Mouse (Mus musculus): ENCODE results near the gene Smarcd1. TPM values are rescaled to one million over a fixed set of nuclear protein-coding genes. Genes with fewer than 3 reads are reported as not detected.

The Smarcd1 gene
- polyA plus RNA-seq, 1 experiment, result 18.9 TPM

- no peaks in the 10 kb centered on the region for H3K27me3 ChIP-seq (ENCODE audit: control insufficient read depth, insufficient read depth, insufficient read length)
- peaks cover 31% of the 10 kb centered on the region for H3K36me3 ChIP-seq (ENCODE audit: control insufficient read depth, insufficient read depth)
- TF ChIP-seq TCF12 (IDR thresholded peaks at IDR 0.05; ENCODE audit: insufficient read depth, poor library complexity, severe bottlenecking) (no peak), CEBPB (IDR thresholded peaks at IDR 0.05; ENCODE audit: insufficient read depth, poor library complexity, severe bottlenecking) (no peak), E2F4 (IDR thresholded peaks at IDR 0.05; ENCODE audit: insufficient read depth) (no peak), POLR2A (IDR thresholded peaks at IDR 0.05; ENCODE audit: insufficient read length, low read depth) (no peak), MYOG (IDR thresholded peaks at IDR 0.05; ENCODE audit: control insufficient read depth in 1 of 3, insufficient read depth in 1 of 3, insufficient read length in 2 of 3, low read depth in 2 of 3) (no peak), USF1 (IDR thresholded peaks at IDR 0.05; ENCODE audit: low read depth) (no peak)
Observed at GRCm38 (mm10) chr15:99714858-99715257, 12.9 kb downstream of the Smarcd1 start.

GRCm38 (mm10) chr15:99715361-99715865 lies 13.5 kb downstream of the Smarcd1 start:
- TF ChIP-seq MYOG (IDR thresholded peaks at IDR 0.05; ENCODE audit: control insufficient read depth in 1 of 3, insufficient read depth in 1 of 3, insufficient read length in 2 of 3, low read depth in 2 of 3) (no peak), REST (IDR thresholded peaks at IDR 0.05; ENCODE audit: insufficient read depth, insufficient read length) (no peak), CEBPB (IDR thresholded peaks at IDR 0.05; ENCODE audit: insufficient read depth, poor library complexity, severe bottlenecking) (no peak), POLR2A (IDR thresholded peaks at IDR 0.05; ENCODE audit: insufficient read length, low read depth) (no peak)
- H3K79me2 ChIP-seq (ENCODE audit: control insufficient read depth, insufficient read depth), result no peaks in the 10 kb centered on the region
- H3K4me2 ChIP-seq (ENCODE audit: low read depth), result no peak overlapping the region
- H3K4me3 ChIP-seq, result no peak overlapping the region
- H3K27me3 ChIP-seq (ENCODE audit: control insufficient read depth, insufficient read depth, insufficient read length), result no peaks in the 10 kb centered on the region
- peaks cover 26% of the 10 kb centered on the region for H3K36me3 ChIP-seq (ENCODE audit: control insufficient read depth, insufficient read depth)
- H3ac ChIP-seq (ENCODE audit: control insufficient read depth, insufficient read length), result no peak overlapping the region

More at GRCm38 (mm10) chr15:99714858-99715257, 12.9 kb downstream of the Smarcd1 start:
- Histone ChIP-seq H3K4me3 (no peak overlapping the region), H3K79me2 (ENCODE audit: control insufficient read depth, insufficient read depth) (no peaks in the 10 kb centered on the region), H3K4me2 (ENCODE audit: low read depth) (no peak overlapping the region), H3ac (ENCODE audit: control insufficient read depth, insufficient read length) (no peak overlapping the region)

GRCm38 (mm10) chr15:99715982-99716746 lies 14.2 kb downstream of the Smarcd1 start:
- Histone ChIP-seq H3K27me3 (ENCODE audit: control insufficient read depth, insufficient read depth, insufficient read length) (no peaks in the 10 kb centered on the region), H3K4me3 (no peak overlapping the region), H3K79me2 (ENCODE audit: control insufficient read depth, insufficient read depth) (no peaks in the 10 kb centered on the region), H3K36me3 (ENCODE audit: control insufficient read depth, insufficient read depth) (peaks cover 19% of the 10 kb centered on the region), H3K4me2 (ENCODE audit: low read depth) (no peak overlapping the region), H3ac (ENCODE audit: control insufficient read depth, insufficient read length) (no peak overlapping the region)
- no peak for TF ChIP-seq POLR2A (IDR thresholded peaks at IDR 0.05; ENCODE audit: insufficient read length, low read depth)
- peak; percentile 21 for TF ChIP-seq POLR2AphosphoS2 (IDR thresholded peaks at IDR 0.05; ENCODE audit: insufficient read length, low read depth)

GRCm38 (mm10) chr15:99716814-99717213 lies 14.9 kb downstream of the Smarcd1 start:
- H3K4me2 ChIP-seq (ENCODE audit: low read depth), result no peak overlapping the region
- no peaks in the 10 kb centered on the region for H3K27me3 ChIP-seq (ENCODE audit: control insufficient read depth, insufficient read depth, insufficient read length)
- no peak overlapping the region for H3ac ChIP-seq (ENCODE audit: control insufficient read depth, insufficient read length)
- no peaks in the 10 kb centered on the region for H3K79me2 ChIP-seq (ENCODE audit: control insufficient read depth, insufficient read depth)
- no peak overlapping the region for H3K4me3 ChIP-seq
- H3K36me3 ChIP-seq (ENCODE audit: control insufficient read depth, insufficient read depth), result peaks cover 13% of the 10 kb centered on the region
- TF ChIP-seq E2F4 (IDR thresholded peaks at IDR 0.05; ENCODE audit: insufficient read depth), result no peak
- no peak for TF ChIP-seq POLR2A (IDR thresholded peaks at IDR 0.05; ENCODE audit: insufficient read length, low read depth)
- TF ChIP-seq SRF (IDR thresholded peaks at IDR 0.05; ENCODE audit: control insufficient read depth, insufficient read length, low read depth), result no peak
- no peak for TF ChIP-seq USF1 (IDR thresholded peaks at IDR 0.05; ENCODE audit: low read depth)
- TF ChIP-seq POLR2AphosphoS2 (IDR thresholded peaks at IDR 0.05; ENCODE audit: insufficient read length, low read depth), result no peak
- TF ChIP-seq REST (IDR thresholded peaks at IDR 0.05; ENCODE audit: insufficient read depth, insufficient read length), result no peak
- no peak for TF ChIP-seq TCF12 (IDR thresholded peaks at IDR 0.05; ENCODE audit: insufficient read depth, poor library complexity, severe bottlenecking)
- TF ChIP-seq MYOD1 (IDR thresholded peaks at IDR 0.05; ENCODE audit: control insufficient read depth in 1 of 3, insufficient read length in 2 of 3, low read depth in 2 of 3), result no peak
- no peak for TF ChIP-seq TCF3 (IDR thresholded peaks at IDR 0.05; ENCODE audit: insufficient read length, low read depth)
- no peak for TF ChIP-seq MYOG (IDR thresholded peaks at IDR 0.05; ENCODE audit: control insufficient read depth in 1 of 3, insufficient read depth in 1 of 3, insufficient read length in 2 of 3, low read depth in 2 of 3)
- no peak for TF ChIP-seq CEBPB (IDR thresholded peaks at IDR 0.05; ENCODE audit: insufficient read depth, poor library complexity, severe bottlenecking)
- TF ChIP-seq MAX (IDR thresholded peaks at IDR 0.05; ENCODE audit: low read depth), result no peak

- TF ChIP-seq MYOG (IDR thresholded peaks at IDR 0.05; ENCODE audit: control insufficient read depth in 1 of 3, insufficient read depth in 1 of 3, insufficient read length in 2 of 3, low read depth in 2 of 3) (peak in 1 of 3 experiments; percentile 45), USF1 (IDR thresholded peaks at IDR 0.05; ENCODE audit: low read depth) (no peak), CEBPB (IDR thresholded peaks at IDR 0.05; ENCODE audit: insufficient read depth, poor library complexity, severe bottlenecking) (no peak), POLR2A (IDR thresholded peaks at IDR 0.05; ENCODE audit: insufficient read length, low read depth) (no peak), MYOD1 (IDR thresholded peaks at IDR 0.05; ENCODE audit: control insufficient read depth in 1 of 3, insufficient read length in 2 of 3, low read depth in 2 of 3) (peak in 1 of 3 experiments; percentile 78)
- no peaks in the 10 kb centered on the region for H3K79me2 ChIP-seq (ENCODE audit: control insufficient read depth, insufficient read depth)
Observed at GRCm38 (mm10) chr15:99717386-99718334, 15.7 kb downstream of the Smarcd1 start, which contains the start of gene Gpd1. Gpd1 (plus strand) TSS chr15:99717515.

More at GRCm38 (mm10) chr15:99717386-99718334, 15.7 kb downstream of the Smarcd1 start, which contains the start of gene Gpd1:
- Histone ChIP-seq H3K4me2 (ENCODE audit: low read depth) (no peak within 1 kb of the TSS), H3K4me3 (no peak within 1 kb of the TSS), H3ac (ENCODE audit: control insufficient read depth, insufficient read length) (no peak within 1 kb of the TSS), H3K27me3 (ENCODE audit: control insufficient read depth, insufficient read depth, insufficient read length) (no peaks in the 10 kb centered on the region), H3K36me3 (ENCODE audit: control insufficient read depth, insufficient read depth) (peaks cover 11% of the 10 kb centered on the region)
